Mouse (Mus musculus) lung, adult 2 months (tissue): ENCODE data around the gene Lsm4. TPM values are rescaled to one million over a fixed set of nuclear protein-coding genes. Genes with fewer than 3 reads are reported as not detected.

Experiments
- DNase-seq: peaks from one replicate; pipeline ENCODE4 v3.0.0; 2022
- H3K4me1 ChIP-seq: fragments of 200-500 bp; 2 replicates; pipeline ENCODE4 v1.6.1; 2011; ENCODE audit warnings: low read length; ENCODE audit not compliant: control insufficient read depth, insufficient read depth
- H3K4me3 ChIP-seq: fragments of 200-500 bp; replicated peaks from 2 replicates; pipeline ENCODE3; 2011; ENCODE audit warnings: low read depth, mild to moderate bottlenecking, control low read depth, low read length; ENCODE audit errors: extremely low read depth
- CTCF ChIP-seq: fragments of 200-500 bp; IDR thresholded peaks from 2 replicates; pipeline ENCODE4 v1.5.1; 2011; ENCODE audit warnings: mild to moderate bottlenecking, low read length, control low read depth; ENCODE audit not compliant: insufficient read depth
- POLR2A ChIP-seq: fragments of 200-500 bp; IDR thresholded peaks from 2 replicates; pipeline ENCODE4 v1.6.1; 2011; ENCODE audit warnings: low read depth, mild to moderate bottlenecking, control low read depth, low read length, borderline replicate concordance; ENCODE audit errors: extremely low read depth
- WGBS: fragments of 180-500 bp; shearing (Covaris S2); methylation state at CpG from one replicate; pipeline ENCODE4 v1.1.7; 2018; 5-methylcytosine and 5-hydroxymethylcytosine counted together
- polyA plus RNA-seq: library from polyadenylated mRNA; depleted of rRNA; stranded (reverse); fragments of >200 nt; gene quantifications from 2 replicates; pipeline ENCODE4 v1.2.3, GENCODE M21; 2012

Lsm4 gene
- polyA plus RNA-seq, 1 experiment, result 75.2 TPM

DNA sequence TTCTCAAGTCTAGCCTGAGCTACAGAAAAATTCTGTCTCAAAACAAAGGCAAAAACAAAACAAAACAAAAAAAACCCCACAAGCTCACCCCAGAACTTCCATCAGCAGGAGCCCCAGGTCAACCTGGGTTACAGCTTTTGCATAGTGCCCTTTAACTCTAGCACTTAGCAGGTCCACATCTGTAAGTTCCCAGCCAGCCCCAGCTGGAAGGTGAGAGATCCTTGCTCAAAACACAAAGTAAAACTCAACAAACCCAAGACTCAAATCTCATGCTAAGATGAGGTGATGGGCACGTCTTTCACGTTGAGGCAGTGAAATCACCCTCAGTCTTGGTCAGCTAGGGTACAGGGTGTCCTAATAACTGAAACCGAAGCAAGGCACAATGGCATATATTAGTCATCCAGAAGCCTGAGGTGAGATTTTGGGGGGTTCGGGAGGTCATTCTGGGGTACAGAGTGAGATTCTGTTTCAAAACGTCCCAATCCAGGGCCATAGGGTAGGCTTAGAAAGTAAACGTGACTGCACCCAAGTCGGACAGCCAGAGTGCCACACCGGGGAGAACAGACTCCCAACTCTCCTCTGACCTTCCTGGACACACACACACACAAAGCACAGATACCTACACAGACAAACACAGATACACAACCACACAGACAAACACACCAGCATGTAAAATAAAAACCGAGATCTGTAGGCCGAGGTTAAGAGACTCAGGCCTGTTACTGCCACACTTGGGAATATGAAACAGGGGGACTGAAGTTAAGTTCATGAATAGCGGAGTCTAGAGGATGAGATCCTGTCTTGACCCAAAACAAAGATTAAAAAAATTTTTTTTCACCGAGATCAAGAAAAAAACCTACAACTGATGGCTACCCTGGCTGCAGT lies 24.6 kb downstream of the Lsm4 start:
- Histone ChIP-seq H3K4me3 (peak overlapping the region; percentile 35), H3K4me1 (peaks cover 16% of the 10 kb centered on the region)
- TF ChIP-seq CTCF, result no peak
- TF ChIP-seq POLR2A, result no peak
- 63% methylated on average over 12 of the region's 12 CpGs for WGBS
- DNase-seq, result no peak

DNA sequence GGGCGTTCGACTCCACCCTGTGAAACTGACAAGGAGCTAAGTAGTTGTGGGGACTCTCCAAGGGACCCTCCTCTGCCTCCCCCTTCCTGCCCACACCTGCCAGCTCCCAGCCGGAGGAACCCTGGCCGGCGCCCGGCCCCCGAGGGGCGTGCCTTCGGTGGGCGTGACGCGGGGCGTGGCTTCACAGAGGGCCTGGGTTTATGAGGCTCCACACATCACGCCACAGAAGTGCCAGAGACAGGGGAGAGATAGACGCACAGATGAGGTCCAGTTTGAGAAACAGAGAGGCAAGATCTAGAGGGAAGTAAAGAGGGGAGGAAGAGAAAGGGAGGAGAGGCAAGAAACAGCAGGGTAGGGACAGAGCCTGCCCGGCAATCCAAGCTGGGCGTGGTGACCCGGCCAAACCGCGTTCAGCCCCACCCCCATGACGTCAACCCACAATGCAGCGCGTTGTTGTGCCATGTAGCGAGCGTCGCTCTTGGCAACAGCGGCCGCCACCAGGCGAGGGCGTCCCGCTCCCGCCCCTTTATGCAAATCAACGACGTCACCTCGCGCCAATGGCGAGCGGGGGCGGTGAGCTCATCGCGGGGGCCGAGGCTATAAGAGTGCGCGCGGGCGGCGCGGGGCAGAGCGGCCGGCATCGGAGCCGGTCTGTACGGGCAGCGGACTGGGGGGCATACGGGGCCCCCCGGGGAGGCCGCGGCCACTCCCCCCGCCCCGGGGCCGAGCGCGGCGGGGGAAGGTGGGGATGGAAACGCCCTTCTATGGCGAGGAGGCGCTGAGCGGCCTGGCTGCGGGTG lies 25.5 kb downstream of the Lsm4 start, which contains the start of gene Jund:
TSS of gene Jund (plus strand) at position 640 of the 800 bp plus-strand sequence.
- Histone ChIP-seq H3K4me3 (peak within 1 kb of the TSS; percentile 90), H3K4me1 (peaks cover 16% of the 10 kb centered on the region)
- peak; percentile 100 for DNase-seq
- WGBS, result under 1% methylated on average over 68 of the region's 69 CpGs
- TF ChIP-seq POLR2A, result peak; percentile 97
- TF ChIP-seq CTCF, result no peak

DNA sequence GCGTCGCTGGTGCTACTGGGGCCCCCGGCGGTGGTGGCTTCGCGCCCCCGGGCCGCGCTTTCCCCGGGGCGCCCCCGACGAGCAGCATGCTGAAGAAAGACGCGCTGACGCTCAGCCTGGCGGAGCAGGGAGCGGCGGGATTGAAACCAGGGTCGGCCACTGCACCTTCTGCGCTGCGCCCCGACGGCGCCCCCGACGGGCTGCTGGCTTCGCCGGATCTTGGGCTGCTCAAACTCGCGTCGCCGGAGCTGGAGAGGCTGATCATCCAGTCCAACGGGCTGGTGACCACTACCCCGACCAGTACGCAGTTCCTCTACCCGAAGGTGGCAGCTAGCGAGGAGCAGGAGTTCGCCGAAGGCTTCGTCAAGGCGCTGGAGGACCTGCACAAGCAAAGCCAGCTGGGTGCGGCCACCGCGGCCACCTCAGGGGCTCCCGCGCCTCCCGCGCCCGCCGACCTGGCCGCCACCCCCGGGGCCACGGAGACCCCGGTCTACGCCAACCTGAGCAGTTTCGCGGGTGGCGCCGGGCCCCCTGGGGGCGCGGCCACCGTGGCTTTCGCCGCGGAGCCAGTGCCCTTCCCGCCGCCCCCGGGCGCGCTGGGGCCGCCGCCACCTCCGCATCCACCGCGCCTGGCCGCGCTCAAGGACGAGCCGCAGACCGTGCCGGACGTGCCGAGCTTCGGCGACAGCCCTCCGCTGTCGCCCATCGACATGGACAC lies 26.2 kb downstream of the Lsm4 start:
- Histone ChIP-seq H3K4me1 (peaks cover 16% of the 10 kb centered on the region), H3K4me3 (peak overlapping the region; percentile 90)
- TF ChIP-seq POLR2A, result peak; percentile 72
- TF ChIP-seq CTCF, result no peak
- under 1% methylated on average over 89 of the region's 89 CpGs for WGBS
- peak; percentile 80 for DNase-seq

DNA sequence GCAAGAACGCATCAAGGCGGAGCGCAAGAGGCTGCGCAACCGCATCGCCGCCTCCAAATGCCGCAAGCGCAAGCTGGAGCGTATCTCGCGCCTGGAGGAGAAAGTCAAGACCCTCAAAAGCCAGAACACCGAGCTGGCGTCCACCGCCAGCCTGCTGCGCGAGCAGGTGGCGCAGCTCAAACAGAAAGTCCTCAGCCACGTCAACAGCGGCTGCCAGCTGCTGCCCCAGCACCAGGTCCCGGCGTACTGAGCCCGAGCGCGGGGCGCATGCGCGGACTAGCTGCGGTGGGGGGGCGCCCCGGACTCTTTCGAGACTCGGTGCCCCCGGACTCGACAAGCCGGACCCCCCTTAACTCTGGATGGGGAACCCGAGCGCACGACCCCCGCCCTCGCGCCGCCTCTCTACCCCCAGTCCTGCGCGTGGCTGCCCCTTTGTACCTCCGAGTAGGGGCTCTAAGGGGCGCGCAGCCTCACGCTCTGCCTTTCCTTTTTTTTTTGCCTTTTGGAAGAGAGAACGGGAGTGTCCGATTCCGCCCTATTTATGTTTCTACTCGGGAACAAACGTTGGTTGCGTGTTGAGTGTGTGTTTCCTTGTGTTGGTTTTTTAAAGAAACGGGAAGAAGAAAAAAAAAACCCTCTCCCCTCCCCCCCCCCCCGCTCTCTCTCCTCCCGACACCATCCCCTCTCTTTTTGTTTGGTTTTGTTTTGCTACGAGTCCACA lies 26.9 kb downstream of the Lsm4 start:
- DNase-seq, result peak; percentile 81
- H3K4me1 ChIP-seq, result peaks cover 16% of the 10 kb centered on the region
- TF ChIP-seq CTCF (no peak), POLR2A (peak; percentile 96)
- H3K4me3 ChIP-seq, result peak overlapping the region; percentile 90
- WGBS, result under 1% methylated on average over 58 of the region's 59 CpGs

DNA sequence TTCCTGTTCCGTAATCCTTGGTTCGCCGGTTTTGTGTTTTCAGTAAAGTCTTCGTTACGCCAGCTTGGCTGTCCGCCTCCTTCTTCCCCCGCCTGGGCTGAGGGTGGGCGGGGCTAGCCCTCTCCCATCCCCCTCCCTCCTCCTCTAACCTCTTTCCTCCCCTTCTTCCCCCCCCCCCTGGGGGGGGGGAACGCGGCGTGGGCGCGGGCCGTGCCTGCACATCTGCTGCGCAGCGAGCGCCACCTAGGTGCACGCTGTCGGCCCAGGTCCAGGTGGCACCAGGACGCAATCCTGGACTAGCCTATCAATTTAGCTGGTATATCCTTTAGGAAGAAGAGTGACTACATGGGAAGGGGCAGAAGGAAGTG lies 27.5 kb downstream of the Lsm4 start:
- TF ChIP-seq POLR2A (peak; percentile 66; the same call in 1 of the 2 replicates), CTCF (peak; percentile 67)
- H3K4me3 ChIP-seq, result peak overlapping the region; percentile 43
- WGBS, result under 1% methylated on average over 18 of the region's 20 CpGs
- peak; percentile 86 for DNase-seq
- H3K4me1 ChIP-seq, result peaks cover 16% of the 10 kb centered on the region

DNA sequence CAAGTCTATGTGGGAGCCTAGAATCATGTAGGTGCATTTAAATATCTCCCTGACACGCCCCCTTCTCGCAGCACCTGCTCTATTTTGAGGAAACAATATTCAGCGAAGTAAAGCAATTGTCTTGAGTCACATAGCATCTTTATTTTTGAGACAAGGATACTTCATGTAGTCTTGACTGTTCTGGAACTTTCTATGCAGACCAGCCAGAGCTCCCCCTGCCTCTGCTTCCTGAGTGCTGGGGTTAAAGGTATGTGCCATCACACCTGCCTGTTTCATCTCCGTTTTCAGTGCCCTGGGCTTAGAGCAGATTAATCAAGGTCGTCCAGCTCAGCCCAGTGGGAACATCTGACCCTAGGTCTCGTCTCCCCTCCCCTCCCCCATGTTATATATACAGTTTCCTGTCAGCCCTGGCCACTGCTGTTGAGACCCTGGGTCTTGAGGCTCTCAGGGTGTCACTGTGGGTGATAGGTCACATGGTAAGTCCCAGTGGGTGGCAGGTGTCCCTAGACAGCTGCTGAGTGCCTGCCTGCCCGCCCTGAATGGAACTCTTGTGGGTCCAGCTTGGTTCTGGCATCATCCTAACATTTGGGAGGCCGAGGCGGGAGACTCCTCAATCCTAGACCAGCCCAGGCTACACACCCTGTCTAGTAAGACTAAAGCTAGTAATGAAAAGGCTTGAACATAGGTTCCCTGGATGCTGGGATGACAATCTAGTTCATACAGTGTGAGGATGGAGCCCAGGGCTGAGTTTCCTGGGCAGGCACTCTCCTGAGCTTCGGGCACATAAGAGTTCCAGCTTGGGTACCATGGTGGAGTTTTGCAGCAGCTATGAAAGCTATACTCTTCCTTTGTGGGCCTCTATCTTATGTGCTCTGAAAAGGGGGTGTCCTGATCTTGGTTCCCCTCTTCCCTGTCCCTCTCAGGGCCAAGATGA lies 28.3 kb downstream of the Lsm4 start:
- Histone ChIP-seq H3K4me1 (peaks cover 13% of the 10 kb centered on the region), H3K4me3 (no peak overlapping the region)
- 40% methylated on average over 10 of the region's 10 CpGs for WGBS
- no peak for DNase-seq
- TF ChIP-seq CTCF, result no peak
- peak; percentile 53; the same call in 1 of the 2 replicates for TF ChIP-seq POLR2A

DNA sequence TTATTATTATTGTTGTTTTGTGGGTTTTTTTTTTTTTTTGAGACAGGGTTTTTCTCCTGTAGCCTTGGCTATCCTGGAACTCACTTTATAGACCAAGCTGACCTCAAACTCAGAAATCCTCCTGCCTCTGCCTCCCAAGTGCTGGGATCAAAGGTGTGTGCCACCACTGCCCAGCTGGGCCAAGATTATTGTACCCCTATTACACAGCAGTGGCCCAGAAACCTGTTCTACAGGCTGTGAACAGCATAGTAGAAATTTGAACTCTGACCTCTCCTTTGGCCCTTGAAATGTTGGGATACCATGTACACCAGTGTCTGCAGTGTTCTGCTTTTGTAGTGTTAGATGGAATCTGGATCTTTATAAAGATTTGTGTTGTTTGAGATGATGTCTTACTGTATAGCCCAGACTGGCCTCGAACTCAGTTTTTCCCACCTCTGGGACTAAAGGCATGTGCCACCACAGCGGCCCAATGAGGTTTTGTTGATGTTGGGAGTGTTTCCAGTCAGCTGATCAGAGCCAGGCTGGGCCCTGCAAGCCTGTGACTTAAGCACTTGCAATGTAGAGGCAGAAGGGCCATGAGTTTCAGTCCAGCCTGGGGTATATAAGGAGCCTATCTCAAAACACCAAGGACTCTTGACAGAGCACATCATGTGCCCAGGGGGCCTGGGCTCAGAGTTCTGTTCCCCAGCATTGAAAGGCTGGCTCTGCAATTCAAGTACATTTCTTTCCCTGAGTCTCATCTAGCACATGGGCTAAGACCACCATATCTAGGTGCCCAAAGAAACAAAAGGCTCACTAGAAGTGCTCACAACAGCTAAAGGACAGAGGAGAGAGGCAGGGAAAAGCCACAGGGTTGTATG lies 29.2 kb downstream of the Lsm4 start:
- Histone ChIP-seq H3K4me3 (no peak overlapping the region), H3K4me1 (peaks cover 10% of the 10 kb centered on the region)
- TF ChIP-seq POLR2A (no peak), CTCF (no peak)
- no peak for DNase-seq
- 53% methylated on average over 2 of the region's 2 CpGs for WGBS

DNA sequence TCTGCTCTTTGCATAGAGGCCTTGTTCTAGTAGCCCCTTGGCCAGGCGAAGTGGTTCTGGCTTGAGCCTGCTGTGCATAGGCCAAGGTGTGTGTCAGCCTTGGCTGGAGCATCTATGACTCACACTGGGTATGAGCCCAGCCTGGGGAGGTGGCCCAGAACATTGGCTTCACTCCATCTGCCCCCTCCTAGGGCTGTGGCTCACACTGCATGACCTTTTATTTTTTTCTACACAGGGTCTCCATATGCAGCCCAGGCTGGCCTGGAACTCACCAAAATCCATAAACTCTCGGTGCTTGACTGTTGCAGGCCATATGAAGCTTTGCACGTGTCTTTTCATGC lies 29.8 kb downstream of the Lsm4 start:
- 43% methylated on average over 3 of the region's 3 CpGs for WGBS
- H3K4me1 ChIP-seq, result peaks cover 6% of the 10 kb centered on the region; the same call in 1 of the 2 replicates
- no peak overlapping the region for H3K4me3 ChIP-seq
- TF ChIP-seq POLR2A (peak; percentile 50; the same call in 1 of the 2 replicates), CTCF (no peak)
- DNase-seq, result peak; percentile 53
